Mouse (Mus musculus) brain, embryonic 14.5 days (tissue): Measurements from ENCODE around the gene Coq10a.

Source experiments
- CTCF ChIP-seq: fragments of 200-500 bp; IDR thresholded peaks from 2 replicates; pipeline ENCODE4 v1.5.1; 2012; ENCODE audit warnings: inconsistent platforms, mild to moderate bottlenecking, moderate library complexity, borderline replicate concordance; ENCODE audit not compliant: insufficient read depth, insufficient read length; ENCODE audit errors: extremely low read depth
- POLR2A ChIP-seq: fragments of 200-500 bp; IDR thresholded peaks from 2 replicates; pipeline ENCODE4 v1.6.1; 2012; ENCODE audit warnings: mild to moderate bottlenecking, inconsistent platforms, borderline replicate concordance; ENCODE audit not compliant: poor library complexity, insufficient read depth, insufficient read length, severe bottlenecking; ENCODE audit errors: extremely low read depth

DNA sequence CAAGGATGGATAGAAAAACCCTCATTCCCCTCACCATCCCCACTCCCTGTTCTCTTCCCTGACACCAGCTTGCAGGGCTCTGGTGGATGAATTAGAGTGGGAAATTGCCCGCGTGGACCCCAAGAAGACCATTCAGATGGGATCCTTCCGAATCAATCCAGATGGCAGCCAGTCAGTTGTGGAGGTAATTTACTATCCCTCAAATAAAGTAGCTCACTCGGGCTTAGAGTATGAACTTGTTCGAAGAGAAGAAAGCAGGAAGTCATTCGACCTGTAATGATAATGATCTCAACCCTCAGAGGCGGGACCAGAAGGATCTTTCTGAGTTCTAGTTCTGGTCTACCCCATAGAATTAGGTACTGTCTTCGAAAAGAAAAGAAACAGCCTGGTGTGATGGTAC is 45.3 kb downstream of the Coq10a start:
- TF ChIP-seq POLR2A (no peak), CTCF (no peak)
